Mouse (Mus musculus): ENCODE results near the gene Krt80.

The Krt80 gene

GRCm38 (mm10) chr15:101320618-101321041 lies 49.3 kb downstream of the Krt80 start:
- Histone ChIP-seq H3K27me3 (ENCODE audit: insufficient read depth, low read length) (peaks cover 6% of the 10 kb centered on the region), H3K4me1 (replicated peaks; ENCODE audit: low read depth, low read length) (peaks cover 34% of the 10 kb centered on the region), H3K9me3 (ENCODE audit: low read length) (peaks cover 4% of the 10 kb centered on the region; the same call in 1 of the 2 replicates), H3K4me3 (replicated peaks; ENCODE audit: low read length) (no peak overlapping the region), H3K36me3 (ENCODE audit: insufficient read depth, low read length) (no peaks in the 10 kb centered on the region)
- TF ChIP-seq NANOG (IDR thresholded peaks at IDR 0.05; ENCODE audit: borderline replicate concordance, low read length) (no peak), CTCF (conservative IDR thresholded peaks at IDR 0.05; ENCODE audit: low read length) (no peak), POU5F1 (IDR thresholded peaks at IDR 0.05; ENCODE audit: borderline replicate concordance, low read length) (no peak)

GRCm38 (mm10) chr15:101320010-101320617 lies 49.8 kb downstream of the Krt80 start:
- Histone ChIP-seq H3K36me3 (ENCODE audit: insufficient read depth, low read length) (no peaks in the 10 kb centered on the region), H3K27me3 (ENCODE audit: insufficient read depth, low read length) (peaks cover 6% of the 10 kb centered on the region), H3K4me1 (replicated peaks; ENCODE audit: low read depth, low read length) (peaks cover 37% of the 10 kb centered on the region), H3K9me3 (ENCODE audit: low read length) (peaks cover 4% of the 10 kb centered on the region; the same call in 1 of the 2 replicates), H3K4me3 (replicated peaks; ENCODE audit: low read length) (no peak overlapping the region)
- TF ChIP-seq POU5F1 (IDR thresholded peaks at IDR 0.05; ENCODE audit: borderline replicate concordance, low read length) (no peak), NANOG (IDR thresholded peaks at IDR 0.05; ENCODE audit: borderline replicate concordance, low read length) (no peak), CTCF (conservative IDR thresholded peaks at IDR 0.05; ENCODE audit: low read length) (no peak)

GRCm38 (mm10) chr15:101318889-101319765 lies 50.8 kb downstream of the Krt80 start:
- no peak for TF ChIP-seq NANOG (IDR thresholded peaks at IDR 0.05; ENCODE audit: borderline replicate concordance, low read length)
- no peak for TF ChIP-seq POU5F1 (IDR thresholded peaks at IDR 0.05; ENCODE audit: borderline replicate concordance, low read length)
- no peak for TF ChIP-seq CTCF (conservative IDR thresholded peaks at IDR 0.05; ENCODE audit: low read length)
- Histone ChIP-seq H3K9me3 (ENCODE audit: low read length) (peaks cover 4% of the 10 kb centered on the region; the same call in 1 of the 2 replicates), H3K36me3 (ENCODE audit: insufficient read depth, low read length) (no peaks in the 10 kb centered on the region), H3K4me3 (replicated peaks; ENCODE audit: low read length) (no peak overlapping the region), H3K4me1 (replicated peaks; ENCODE audit: low read depth, low read length) (peaks cover 42% of the 10 kb centered on the region), H3K27me3 (ENCODE audit: insufficient read depth, low read length) (peaks cover 6% of the 10 kb centered on the region)

GRCm38 (mm10) chr15:101317814-101318500 lies 52.0 kb downstream of the Krt80 start:
- Histone ChIP-seq H3K36me3 (ENCODE audit: insufficient read depth, low read length) (no peaks in the 10 kb centered on the region), H3K27me3 (ENCODE audit: insufficient read depth, low read length) (peaks cover 6% of the 10 kb centered on the region), H3K9me3 (ENCODE audit: low read length) (no peaks in the 10 kb centered on the region), H3K4me3 (replicated peaks; ENCODE audit: low read length) (no peak overlapping the region), H3K4me1 (replicated peaks; ENCODE audit: low read depth, low read length) (peaks cover 42% of the 10 kb centered on the region)
- TF ChIP-seq NANOG (IDR thresholded peaks at IDR 0.05; ENCODE audit: borderline replicate concordance, low read length) = no peak
- no peak for TF ChIP-seq CTCF (conservative IDR thresholded peaks at IDR 0.05; ENCODE audit: low read length)
- no peak for TF ChIP-seq POU5F1 (IDR thresholded peaks at IDR 0.05; ENCODE audit: borderline replicate concordance, low read length)

- Histone ChIP-seq H3K4me1 (replicated peaks; ENCODE audit: low read depth, low read length) (peaks cover 42% of the 10 kb centered on the region), H3K4me3 (replicated peaks; ENCODE audit: low read length) (no peak overlapping the region), H3K36me3 (ENCODE audit: insufficient read depth, low read length) (no peaks in the 10 kb centered on the region), H3K9me3 (ENCODE audit: low read length) (no peaks in the 10 kb centered on the region), H3K27me3 (ENCODE audit: insufficient read depth, low read length) (peaks cover 4% of the 10 kb centered on the region)
- TF ChIP-seq CTCF (conservative IDR thresholded peaks at IDR 0.05; ENCODE audit: low read length) = no peak
- TF ChIP-seq NANOG (IDR thresholded peaks at IDR 0.05; ENCODE audit: borderline replicate concordance, low read length) = no peak
- no peak for TF ChIP-seq POU5F1 (IDR thresholded peaks at IDR 0.05; ENCODE audit: borderline replicate concordance, low read length)
These were observed 52.8 kb downstream of the Krt80 start for GRCm38 (mm10) chr15:101316913-101317813.

GRCm38 (mm10) chr15:101316279-101316912 lies 53.6 kb downstream of the Krt80 start:
- Histone ChIP-seq H3K4me1 (replicated peaks; ENCODE audit: low read depth, low read length) (peaks cover 46% of the 10 kb centered on the region), H3K4me3 (replicated peaks; ENCODE audit: low read length) (no peak overlapping the region)
- no peak for TF ChIP-seq POU5F1 (IDR thresholded peaks at IDR 0.05; ENCODE audit: borderline replicate concordance, low read length)

GRCm38 (mm10) chr15:101315832-101316231 lies 54.1 kb downstream of the Krt80 start:
- peaks cover 49% of the 10 kb centered on the region for H3K4me1 ChIP-seq (replicated peaks; ENCODE audit: low read depth, low read length)
- H3K4me3 ChIP-seq (replicated peaks; ENCODE audit: low read length) = no peak overlapping the region
- no peaks in the 10 kb centered on the region for H3K36me3 ChIP-seq (ENCODE audit: insufficient read depth, low read length)
- H3K27me3 ChIP-seq (ENCODE audit: insufficient read depth, low read length) = no peaks in the 10 kb centered on the region
- no peaks in the 10 kb centered on the region for H3K9me3 ChIP-seq (ENCODE audit: low read length)
- no peak for TF ChIP-seq NANOG (IDR thresholded peaks at IDR 0.05; ENCODE audit: borderline replicate concordance, low read length)
- no peak for TF ChIP-seq POU5F1 (IDR thresholded peaks at IDR 0.05; ENCODE audit: borderline replicate concordance, low read length)
- TF ChIP-seq CTCF (conservative IDR thresholded peaks at IDR 0.05; ENCODE audit: low read length) = peak; percentile 77

More at GRCm38 (mm10) chr15:101316279-101316912, 53.6 kb downstream of the Krt80 start:
- Histone ChIP-seq H3K9me3 (ENCODE audit: low read length) (no peaks in the 10 kb centered on the region), H3K36me3 (ENCODE audit: insufficient read depth, low read length) (no peaks in the 10 kb centered on the region), H3K27me3 (ENCODE audit: insufficient read depth, low read length) (no peaks in the 10 kb centered on the region)

All from E14TG2a.4 (cell line).